Mouse (Mus musculus) forebrain, embryonic 12.5 days (tissue): Measurements from ENCODE around the gene Spats2. TPM values are rescaled to one million over a fixed set of nuclear protein-coding genes. Genes with fewer than 3 reads are reported as not detected.

Experiments used
- ATAC-seq: fragments of 200-750 bp; cut with Nextera tagmentation; 2 replicates; pipeline ENCODE4 v1.8.0; 2017; ENCODE audit warnings: moderate TSS enrichment; ENCODE audit not compliant: low FRiP score
- H3K27ac ChIP-seq: fragments of 300-500 bp; sonication (generic); 2 replicates; pipeline ENCODE4 v1.5.1; 2016; ENCODE audit warnings: mild to moderate bottlenecking
- H3K27me3 ChIP-seq: fragments of 300-500 bp; sonication (generic); 2 replicates; pipeline ENCODE4 v1.6.1; 2016; ENCODE audit warnings: mild to moderate bottlenecking
- H3K36me3 ChIP-seq: fragments of 300-500 bp; sonication (generic); replicated peaks from 2 replicates; pipeline ENCODE4 v1.6.1; 2016; ENCODE audit warnings: mild to moderate bottlenecking
- H3K4me1 ChIP-seq: fragments of 300-500 bp; sonication (generic); 2 replicates; pipeline ENCODE4 v1.6.1; 2016
- H3K4me2 ChIP-seq: fragments of 300-500 bp; sonication (generic); 2 replicates; pipeline ENCODE4 v1.6.1; 2016; ENCODE audit warnings: mild to moderate bottlenecking, moderate library complexity
- H3K4me3 ChIP-seq: fragments of 300-500 bp; sonication (generic); replicated peaks from 2 replicates; pipeline ENCODE4 v1.5.1; 2016; ENCODE audit warnings: mild to moderate bottlenecking
- H3K9ac ChIP-seq: fragments of 300-500 bp; sonication (generic); 2 replicates; pipeline ENCODE4 v1.6.1; 2016; ENCODE audit warnings: mild to moderate bottlenecking
- H3K9me3 ChIP-seq: fragments of 300-500 bp; sonication (generic); 2 replicates; pipeline ENCODE4 v1.6.1; 2016
- WGBS: fragments of 180-500 bp; shearing (Covaris S2); methylation state at CpG from one replicate; pipeline ENCODE4 v1.1.7; 2016; 5-methylcytosine and 5-hydroxymethylcytosine counted together
- polyA plus RNA-seq: library from polyadenylated mRNA; unstranded; fragments of >200 nt; fragmentation: Nextera tagmentation; extraction: Ambion mirVana; gene quantifications from 2 replicates; pipeline ENCODE4 v1.2.1, GENCODE M21; 2016

Spats2 gene
- polyA plus RNA-seq, 1 experiment from 2014 or later, result 69.8 TPM

GRCm38 (mm10) chr15:99105238-99105637 is 20.5 kb upstream of the Spats2 start:
- Histone ChIP-seq H3K27me3 (peaks cover 16% of the 10 kb centered on the region), H3K4me2 (no peak overlapping the region), H3K9ac (no peak overlapping the region), H3K4me1 (no peaks in the 10 kb centered on the region), H3K36me3 (no peaks in the 10 kb centered on the region), H3K4me3 (no peak overlapping the region), H3K9me3 (no peaks in the 10 kb centered on the region), H3K27ac (no peak overlapping the region)
- WGBS, result 90% methylated on average over 7 of the region's 7 CpGs
- no peak for ATAC-seq

- no peak for ATAC-seq
- H3K27me3 ChIP-seq, result peaks cover 3% of the 10 kb centered on the region; the same call in 1 of the 2 replicates
- H3K4me1 ChIP-seq, result no peaks in the 10 kb centered on the region
- H3K9me3 ChIP-seq, result no peaks in the 10 kb centered on the region
- no peak overlapping the region for H3K4me2 ChIP-seq
- H3K27ac ChIP-seq, result no peak overlapping the region
- no peaks in the 10 kb centered on the region for H3K36me3 ChIP-seq
- H3K9ac ChIP-seq, result no peak overlapping the region
- WGBS, result 89% methylated on average over 3 of the region's 3 CpGs
- H3K4me3 ChIP-seq, result no peak overlapping the region
Observed at GRCm38 (mm10) chr15:99107866-99108265, 17.9 kb upstream of the Spats2 start.

GRCm38 (mm10) chr15:99111139-99111538 is 14.6 kb upstream of the Spats2 start:
- Histone ChIP-seq H3K4me1 (no peaks in the 10 kb centered on the region), H3K27ac (no peak overlapping the region), H3K4me3 (no peak overlapping the region), H3K9me3 (no peaks in the 10 kb centered on the region), H3K27me3 (0 out of 2 replicates have a peak, but pooled peaks cover 3% of the 10 kb centered on the region), H3K4me2 (no peak overlapping the region), H3K9ac (no peak overlapping the region), H3K36me3 (no peaks in the 10 kb centered on the region)
- no peak for ATAC-seq
- WGBS, result 86% methylated on average over 3 of the region's 3 CpGs

- H3K27ac ChIP-seq, result no peak overlapping the region
- 79% methylated on average over 4 of the region's 4 CpGs for WGBS
- no peak for ATAC-seq
- H3K4me2 ChIP-seq, result no peak overlapping the region
- no peaks in the 10 kb centered on the region for H3K36me3 ChIP-seq
- H3K9ac ChIP-seq, result no peak overlapping the region
- H3K4me1 ChIP-seq, result no peaks in the 10 kb centered on the region
- no peak overlapping the region for H3K4me3 ChIP-seq
- no peaks in the 10 kb centered on the region for H3K9me3 ChIP-seq
- H3K27me3 ChIP-seq, result 0 out of 2 replicates have a peak, but pooled peaks cover 3% of the 10 kb centered on the region
Observed at GRCm38 (mm10) chr15:99111809-99112208, 13.9 kb upstream of the Spats2 start.

GRCm38 (mm10) chr15:99112843-99113395 is 12.8 kb upstream of the Spats2 start:
- no peak overlapping the region for H3K9ac ChIP-seq
- 64% methylated on average over 11 of the region's 11 CpGs for WGBS
- H3K27me3 ChIP-seq, result 0 out of 2 replicates have a peak, but pooled peaks cover 3% of the 10 kb centered on the region
- no peak overlapping the region for H3K27ac ChIP-seq
- no peaks in the 10 kb centered on the region for H3K4me1 ChIP-seq
- no peak overlapping the region for H3K4me2 ChIP-seq
- no peaks in the 10 kb centered on the region for H3K9me3 ChIP-seq
- ATAC-seq, result no peak
- H3K4me3 ChIP-seq, result no peak overlapping the region
- H3K36me3 ChIP-seq, result no peaks in the 10 kb centered on the region

- H3K4me1 ChIP-seq, result no peaks in the 10 kb centered on the region
- H3K36me3 ChIP-seq, result no peaks in the 10 kb centered on the region
- no peak overlapping the region for H3K9ac ChIP-seq
- H3K9me3 ChIP-seq, result no peaks in the 10 kb centered on the region
- H3K4me2 ChIP-seq, result no peak overlapping the region
- H3K27ac ChIP-seq, result no peak overlapping the region
- WGBS, result 6% methylated on average over 9 of the region's 9 CpGs
- no peak for ATAC-seq
- H3K4me3 ChIP-seq, result no peak overlapping the region
- 0 out of 2 replicates have a peak, but pooled peaks cover 3% of the 10 kb centered on the region for H3K27me3 ChIP-seq
Observed at GRCm38 (mm10) chr15:99113396-99113975, 12.2 kb upstream of the Spats2 start.

- H3K9ac ChIP-seq, result no peak overlapping the region
- 56% methylated on average over 14 of the region's 14 CpGs for WGBS
- H3K4me2 ChIP-seq, result no peak overlapping the region
- no peak overlapping the region for H3K4me3 ChIP-seq
- no peak overlapping the region for H3K27ac ChIP-seq
- ATAC-seq, result no peak
- no peaks in the 10 kb centered on the region for H3K4me1 ChIP-seq
- H3K36me3 ChIP-seq, result no peaks in the 10 kb centered on the region
- H3K9me3 ChIP-seq, result no peaks in the 10 kb centered on the region
- H3K27me3 ChIP-seq, result 0 out of 2 replicates have a peak, but pooled peaks cover 3% of the 10 kb centered on the region
Observed at GRCm38 (mm10) chr15:99114312-99115064, 11.2 kb upstream of the Spats2 start.

- H3K27ac ChIP-seq, result no peak overlapping the region
- no peak overlapping the region for H3K9ac ChIP-seq
- H3K4me2 ChIP-seq, result no peak overlapping the region
- ATAC-seq, result no peak
- H3K27me3 ChIP-seq, result no peaks in the 10 kb centered on the region
- WGBS, result 92% methylated on average over 7 of the region's 7 CpGs
- H3K36me3 ChIP-seq, result no peaks in the 10 kb centered on the region
- H3K4me1 ChIP-seq, result no peaks in the 10 kb centered on the region
- no peak overlapping the region for H3K4me3 ChIP-seq
- no peaks in the 10 kb centered on the region for H3K9me3 ChIP-seq
Observed at GRCm38 (mm10) chr15:99115065-99115423, 10.7 kb upstream of the Spats2 start.

- Histone ChIP-seq H3K9me3 (no peaks in the 10 kb centered on the region), H3K4me1 (no peaks in the 10 kb centered on the region), H3K27me3 (peaks cover 8% of the 10 kb centered on the region; the same call in 1 of the 2 replicates), H3K9ac (no peak overlapping the region), H3K27ac (no peak overlapping the region), H3K36me3 (no peaks in the 10 kb centered on the region), H3K4me2 (no peak overlapping the region), H3K4me3 (no peak overlapping the region)
- no peak for ATAC-seq
- 61% methylated on average over 11 of the region's 11 CpGs for WGBS
Observed at GRCm38 (mm10) chr15:99116539-99116938, 9.2 kb upstream of the Spats2 start.

- Histone ChIP-seq H3K27ac (no peak overlapping the region), H3K36me3 (no peaks in the 10 kb centered on the region), H3K4me1 (no peaks in the 10 kb centered on the region), H3K9me3 (no peaks in the 10 kb centered on the region), H3K4me2 (no peak overlapping the region), H3K27me3 (peaks cover 8% of the 10 kb centered on the region; the same call in 1 of the 2 replicates), H3K4me3 (no peak overlapping the region), H3K9ac (no peak overlapping the region)
- no peak for ATAC-seq
- 19% methylated on average over 11 of the region's 11 CpGs for WGBS
Observed at GRCm38 (mm10) chr15:99120814-99121213, 4.9 kb upstream of the Spats2 start.

- 81% methylated on average over 2 of the region's 2 CpGs for WGBS
- no peaks in the 10 kb centered on the region for H3K36me3 ChIP-seq
- H3K4me2 ChIP-seq, result no peak overlapping the region
- H3K27me3 ChIP-seq, result peaks cover 8% of the 10 kb centered on the region; the same call in 1 of the 2 replicates
- H3K4me3 ChIP-seq, result no peak overlapping the region
- no peak overlapping the region for H3K27ac ChIP-seq
- no peaks in the 10 kb centered on the region for H3K4me1 ChIP-seq
- no peak for ATAC-seq
- no peak overlapping the region for H3K9ac ChIP-seq
- no peaks in the 10 kb centered on the region for H3K9me3 ChIP-seq
Observed at GRCm38 (mm10) chr15:99122642-99123041, 3.1 kb upstream of the Spats2 start.

GRCm38 (mm10) chr15:99126081-99126815 is 532 bp downstream of the Spats2 start:
- Histone ChIP-seq H3K4me1 (peaks cover 30% of the 10 kb centered on the region), H3K27me3 (peaks cover 2% of the 10 kb centered on the region; the same call in 1 of the 2 replicates), H3K4me3 (peak overlapping the region; percentile 77), H3K9me3 (no peaks in the 10 kb centered on the region), H3K9ac (peak overlapping the region; percentile 89), H3K36me3 (no peaks in the 10 kb centered on the region), H3K27ac (peak overlapping the region; percentile 96), H3K4me2 (peak overlapping the region; percentile 60)
- ATAC-seq, result peak; percentile 91
- WGBS, result under 1% methylated on average over 113 of the region's 115 CpGs
